Mouse (Mus musculus): ENCODE measurements around the gene Prkag2. TPM values are rescaled to one million over a fixed set of nuclear protein-coding genes. Genes with fewer than 3 reads are reported as not detected.

Gene Prkag2
- total RNA-seq, 2 experiments from 2014 or later = 9.0 to 14.9 TPM

- intact Hi-C loops (cut with DNase I) = no loop called here
Measured at GRCm38 (mm10) chr5:24813005-24813404, 287.4 kb downstream of the Prkag2 start.

More at GRCm38 (mm10) chr5:24813005-24813404, 287.4 kb downstream of the Prkag2 start:
- DNase-seq = no peak

Other genes starting within 250 kb of the Prkag2 start
- not detected for gene Galntl5, start 80.8 kb upstream of the Prkag2 start, total RNA-seq (2021)
- gene Galnt11, start 121.3 kb upstream of the Prkag2 start, total RNA-seq (2021) = 10 to 100 TPM in 1 of 2 experiments, 1 to 10 TPM in 1; 9.6 to 10.8 TPM
- gene E130116L18Rik, start 122.5 kb upstream of the Prkag2 start, total RNA-seq (2021) = not detected